Mouse (Mus musculus): ENCODE measurements at regions not wholly inside any gene's neighbourhood (a gene's known extent, or its start where the extent isn't known, plus 50 kb on each side); places are given as distances from the start of the nearest gene placed in this dataset.
A peak's percentile ranks its signal among the peaks of the same experiment; 100 is the strongest.

DNA sequence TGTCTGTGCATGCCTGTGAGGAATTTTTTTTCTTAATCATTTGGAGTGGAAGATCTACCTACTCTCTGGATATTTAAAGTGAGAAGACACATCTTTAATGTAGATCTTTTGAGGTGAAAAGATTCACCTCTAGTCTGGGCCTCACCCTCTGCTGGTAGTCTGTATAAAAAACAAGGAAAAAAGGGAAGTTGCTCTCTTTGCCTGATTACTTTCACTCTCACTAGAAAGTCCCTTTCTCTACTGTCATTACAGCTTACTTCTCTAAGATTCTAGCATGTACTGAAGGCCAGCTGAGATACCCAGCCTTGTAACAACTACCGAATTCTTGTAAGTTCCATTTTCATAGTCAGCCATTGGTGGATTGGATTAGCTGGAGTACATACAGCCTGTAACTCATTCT is 3791.9 kb downstream of the 9330182O14Rik start:
- no peak for DNase-seq

- no peak for DNase-seq
Measured at GRCm38 (mm10) chr15:43933608-43934007, 3799.4 kb downstream of the 9330182O14Rik start.

GRCm38 (mm10) chr15:43940424-43940823 is 3806.3 kb downstream of the 9330182O14Rik start:
- no peak for DNase-seq

- no peak for DNase-seq
Measured at GRCm38 (mm10) chr15:43940905-43941304, 3806.7 kb downstream of the 9330182O14Rik start.

- no peak for DNase-seq
Measured at GRCm38 (mm10) chr15:43942002-43942660, 3808.0 kb downstream of the 9330182O14Rik start.

DNA sequence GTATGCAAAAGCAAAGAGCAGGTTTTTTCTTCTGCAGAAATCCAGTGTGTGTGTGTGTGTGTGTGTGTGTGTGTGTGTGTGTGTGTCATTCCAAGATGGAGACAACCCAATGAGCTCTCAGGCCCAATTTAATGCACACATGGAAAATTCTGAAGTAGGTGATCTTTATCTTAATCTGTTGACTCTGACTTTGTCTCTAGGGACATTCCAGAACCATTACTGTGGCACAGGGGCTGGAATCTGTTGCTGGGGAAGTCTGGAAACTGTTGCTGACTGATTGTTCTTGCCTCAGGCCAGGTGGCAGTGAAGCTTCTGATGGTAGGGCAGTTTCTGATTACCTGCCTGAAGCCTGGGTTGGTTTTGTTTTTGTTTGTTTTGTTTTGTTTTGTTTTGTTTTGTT is 3850.8 kb downstream of the 9330182O14Rik start:
- DNase-seq = no peak

DNA sequence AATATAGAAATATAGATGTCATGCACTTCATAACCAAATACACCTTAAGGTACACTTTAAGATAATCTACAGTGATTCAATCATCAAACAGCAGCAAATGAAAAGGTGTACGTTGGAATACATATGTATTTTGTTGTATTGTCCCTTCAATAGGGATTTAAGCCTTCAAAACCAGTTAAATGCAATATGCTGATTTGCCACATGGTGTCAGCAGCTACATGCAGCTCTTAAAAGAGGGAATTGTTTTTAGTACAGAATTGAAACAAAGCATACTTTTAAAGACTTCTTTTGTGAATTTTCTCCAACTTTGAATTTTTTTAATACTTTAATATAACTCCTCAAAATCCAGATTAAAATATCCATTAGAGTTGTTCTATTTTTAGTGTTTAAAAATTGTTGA is 3857.1 kb downstream of the 9330182O14Rik start:
- DNase-seq = peak; percentile 7 to 20

- DNase-seq = peak in 1 of 2 experiments; percentile 2
Measured at GRCm38 (mm10) chr15:43992936-43993335, 3858.8 kb downstream of the 9330182O14Rik start.

GRCm38 (mm10) chr15:44026468-44027028 is 3892.4 kb downstream of the 9330182O14Rik start:
- peak in 1 of 2 experiments; percentile 2 for DNase-seq

- DNase-seq = no peak
Measured at GRCm38 (mm10) chr15:44035900-44036299, 3901.7 kb downstream of the 9330182O14Rik start.

- DNase-seq = no peak
Measured at GRCm38 (mm10) chr15:44037893-44038292, 3903.7 kb downstream of the 9330182O14Rik start.

DNA sequence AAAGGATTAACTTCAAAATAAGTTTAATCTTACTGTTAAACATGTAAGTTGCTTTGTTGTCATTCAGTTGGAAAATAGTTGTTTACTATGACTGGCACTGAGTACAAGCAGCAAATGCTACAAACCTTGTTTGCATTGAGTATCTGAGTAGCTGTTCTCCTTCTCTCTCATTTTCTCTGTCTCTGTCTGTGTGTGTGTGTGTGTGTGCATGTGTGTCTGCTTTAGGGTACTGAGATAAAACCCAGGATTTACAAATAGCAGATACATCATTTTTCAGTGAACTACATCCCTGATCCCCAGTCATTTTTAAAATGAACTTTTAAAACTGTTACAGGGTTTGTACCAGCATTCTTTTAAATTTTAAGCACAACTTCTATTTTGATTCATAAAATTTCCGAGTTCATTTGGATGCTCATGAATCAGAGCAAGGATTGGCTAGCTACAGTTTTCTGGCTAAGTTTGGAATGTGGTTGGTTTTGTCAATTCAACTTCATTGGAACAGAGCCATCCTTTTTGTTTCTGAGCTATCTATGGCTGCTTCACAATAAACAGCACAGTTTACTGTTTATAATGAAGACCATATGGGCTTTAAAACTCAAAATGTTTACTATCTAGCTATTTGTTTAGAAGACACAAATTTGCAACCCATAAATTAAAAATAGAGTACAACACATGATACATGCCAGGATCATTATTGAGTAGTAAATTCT is 3916.6 kb downstream of the 9330182O14Rik start:
- DNase-seq = no peak

DNA sequence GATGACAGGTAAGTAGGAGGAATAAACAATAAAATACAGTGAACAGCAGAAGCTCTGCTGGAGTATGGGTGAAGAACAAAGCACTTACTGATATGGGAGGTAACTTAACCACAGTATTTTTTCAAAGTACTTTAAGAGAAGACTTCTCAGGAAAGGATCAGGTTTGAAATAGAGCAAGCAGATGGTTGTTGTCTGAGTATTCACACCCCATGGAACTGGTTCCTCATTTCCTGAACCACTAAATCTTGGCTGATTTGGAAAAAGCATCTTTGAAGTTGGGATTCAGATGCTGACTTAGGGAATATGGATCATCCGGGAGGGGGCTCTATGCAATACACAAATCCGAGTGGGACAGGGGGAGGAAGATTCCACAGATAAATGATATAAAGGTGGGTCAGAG is 3930.7 kb downstream of the 9330182O14Rik start:
- no peak for DNase-seq

GRCm38 (mm10) chr15:44083680-44084079 is 3949.5 kb downstream of the 9330182O14Rik start:
- DNase-seq = no peak

- peak in 1 of 2 experiments; percentile 2 for DNase-seq
Measured at GRCm38 (mm10) chr15:44112328-44112944, 3978.3 kb downstream of the 9330182O14Rik start.

GRCm38 (mm10) chr15:44134213-44134612 is 4000.0 kb downstream of the 9330182O14Rik start:
- peak in 1 of 2 experiments; percentile 2 for DNase-seq
